Mouse (Mus musculus) C2C12 (cell line): Measurements from ENCODE around the gene Fuk.

Experiments
- CTCF ChIP-seq: IDR thresholded peaks from one replicate; pipeline ENCODE4 v1.5.1; 2011; ENCODE audit not compliant: control insufficient read depth, insufficient read depth, insufficient read length
- FOSL1 ChIP-seq: IDR thresholded peaks from one replicate; pipeline ENCODE4 v1.8.0; 2011; ENCODE audit warnings: mild to moderate bottlenecking, low read length; ENCODE audit not compliant: poor library complexity, insufficient read depth, severe bottlenecking
- MAX ChIP-seq: IDR thresholded peaks from one replicate; pipeline ENCODE4 v1.6.1; 2011; ENCODE audit warnings: mild to moderate bottlenecking, control low read depth
- MYOG ChIP-seq: IDR thresholded peaks from one replicate; pipeline ENCODE4 v1.6.1; 2011; ENCODE audit not compliant: control insufficient read depth, insufficient read length; ENCODE audit errors: extremely low read depth
- USF1 ChIP-seq: IDR thresholded peaks from one replicate; pipeline ENCODE4 v1.6.1; 2011; ENCODE audit warnings: low read depth, mild to moderate bottlenecking, control low read depth, moderate library complexity

DNA sequence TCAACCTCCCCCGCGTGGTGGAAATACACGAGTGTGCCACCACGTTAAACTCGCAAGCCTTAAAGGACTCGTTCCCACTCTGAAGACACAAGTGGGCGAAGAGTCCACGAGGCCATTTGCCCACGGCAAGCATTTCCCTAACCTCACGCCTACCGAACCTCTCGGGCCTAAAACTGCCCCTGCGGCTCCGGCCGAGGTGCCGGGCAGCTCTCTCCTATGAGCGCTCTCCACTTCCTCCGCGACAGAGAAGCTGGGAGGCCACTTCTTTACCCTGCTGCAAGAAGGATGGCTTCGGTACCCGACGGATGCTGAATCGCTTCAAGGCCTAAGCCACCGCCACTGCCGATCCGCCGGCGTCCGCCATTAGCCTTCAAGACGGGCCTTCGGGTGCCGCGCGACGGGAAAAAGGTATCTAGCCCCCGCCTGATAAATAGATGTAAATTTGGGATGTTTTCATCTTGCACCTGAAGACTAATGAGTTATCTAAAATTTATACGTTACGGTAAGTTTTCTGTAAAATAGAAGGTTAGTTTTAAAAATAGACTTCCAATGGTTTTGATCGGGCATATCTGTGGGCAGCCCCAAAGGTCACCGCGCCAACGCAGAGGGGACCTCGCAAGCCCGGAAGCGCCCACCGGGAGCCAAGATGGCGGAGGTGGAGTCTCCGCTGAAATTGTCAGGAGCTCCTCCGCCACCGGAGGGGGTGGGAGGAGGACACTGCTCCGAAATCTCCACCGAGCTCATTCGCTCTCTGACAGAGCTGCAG, 55.7 kb downstream of the Fuk start, which contains the start of the genes Cog4 and Sf3b3:
- TF ChIP-seq FOSL1: no peak
- TF ChIP-seq CTCF: no peak
- TF ChIP-seq MYOG: no peak
- peak; percentile 98 for TF ChIP-seq MAX
- no peak for TF ChIP-seq USF1
